Mouse (Mus musculus): Measurements from ENCODE around the gene Art4.

Gene Art4

GRCm38 (mm10) chr6:136866150-136866549 lies 8.6 kb upstream of the Art4 start:
- DNase-seq (ENCODE audit: extremely low spot score) = no peak

- DNase-seq (ENCODE audit: extremely low spot score) = no peak
Measured at GRCm38 (mm10) chr6:136865360-136865759, 7.8 kb upstream of the Art4 start.

GRCm38 (mm10) chr6:136861020-136861419 lies 3.5 kb upstream of the Art4 start:
- peak; percentile 51 for DNase-seq (ENCODE audit: extremely low spot score)

GRCm38 (mm10) chr6:136858420-136858819 lies 887 bp upstream of the Art4 start:
- no peak for DNase-seq (ENCODE audit: extremely low spot score)

GRCm38 (mm10) chr6:136857873-136858260 lies 334 bp upstream of the Art4 start:
- DNase-seq (ENCODE audit: extremely low spot score) = no peak

GRCm38 (mm10) chr6:136856071-136856636 lies 1.4 kb downstream of the Art4 start:
- peak; percentile 7 for DNase-seq (ENCODE audit: extremely low spot score)

- DNase-seq (ENCODE audit: extremely low spot score) = no peak
Measured at GRCm38 (mm10) chr6:136855183-136855582, 2.4 kb downstream of the Art4 start.

GRCm38 (mm10) chr6:136854361-136854781 lies 3.2 kb downstream of the Art4 start:
- DNase-seq (ENCODE audit: extremely low spot score) = no peak

- peak; percentile 28 for DNase-seq (ENCODE audit: extremely low spot score)
Measured at GRCm38 (mm10) chr6:136852762-136853161, 4.8 kb downstream of the Art4 start.

GRCm38 (mm10) chr6:136852348-136852747 lies 5.2 kb downstream of the Art4 start:
- no peak for DNase-seq (ENCODE audit: extremely low spot score)

GRCm38 (mm10) chr6:136850267-136850666 lies 7.3 kb downstream of the Art4 start:
- DNase-seq (ENCODE audit: extremely low spot score) = no peak

GRCm38 (mm10) chr6:136848971-136849370 lies 8.6 kb downstream of the Art4 start:
- DNase-seq (ENCODE audit: extremely low spot score) = no peak

GRCm38 (mm10) chr6:136848399-136848798 lies 9.1 kb downstream of the Art4 start:
- DNase-seq (ENCODE audit: extremely low spot score) = no peak

GRCm38 (mm10) chr6:136847790-136848189 lies 9.7 kb downstream of the Art4 start:
- peak; percentile 17 for DNase-seq (ENCODE audit: extremely low spot score)

GRCm38 (mm10) chr6:136847267-136847666 lies 10.3 kb downstream of the Art4 start:
- no peak for DNase-seq (ENCODE audit: extremely low spot score)

GRCm38 (mm10) chr6:136845706-136846480 lies 11.6 kb downstream of the Art4 start:
- DNase-seq (ENCODE audit: extremely low spot score) = no peak

GRCm38 (mm10) chr6:136844903-136845302 lies 12.6 kb downstream of the Art4 start:
- no peak for DNase-seq (ENCODE audit: extremely low spot score)

- DNase-seq (ENCODE audit: extremely low spot score) = no peak
Measured at GRCm38 (mm10) chr6:136837323-136837722, 20.2 kb downstream of the Art4 start.

- DNase-seq (ENCODE audit: extremely low spot score) = no peak
Measured at GRCm38 (mm10) chr6:136835352-136835751, 22.2 kb downstream of the Art4 start, which contains the start of gene Smco3. TSS of gene Smco3 (minus strand) at chr6:136835452.

- no peak for DNase-seq (ENCODE audit: extremely low spot score)
Measured at GRCm38 (mm10) chr6:136831712-136832111, 25.8 kb downstream of the Art4 start.

- DNase-seq (ENCODE audit: extremely low spot score) = no peak
Measured at GRCm38 (mm10) chr6:136828681-136829080, 28.9 kb downstream of the Art4 start.

GRCm38 (mm10) chr6:136827881-136828561 lies 29.5 kb downstream of the Art4 start, which contains the start of gene Wbp11:
TSS of gene Wbp11 (minus strand) at chr6:136828233.
- DNase-seq (ENCODE audit: extremely low spot score) = peak; percentile 92

GRCm38 (mm10) chr6:136827516-136827880 lies 30.0 kb downstream of the Art4 start, which contains the start of gene BC049715:
TSS of gene BC049715 (plus strand) at chr6:136827626.
- no peak for DNase-seq (ENCODE audit: extremely low spot score)

Measured in embryo, embryonic 9.5 days (tissue).